Mouse (Mus musculus) spleen, adult 2 months (tissue): ENCODE measurements around the gene Zup1. TPM values are rescaled to one million over a fixed set of nuclear protein-coding genes. Genes with fewer than 3 reads are reported as not detected.
"Not testable (repeated sequence)": the region's sequence is repeated elsewhere in the genome, so short reads cannot be mapped to it uniquely, and the experiment has no call there.

ENCODE experiments used
- DNase-seq, 2 experiments: peaks; one replicate each; pipeline versions ENCODE4 v3.0.0 to v3.0.0-alpha.2; 2012 to 2021; ENCODE audit warnings: low spot score in 2 of 2, low read depth in 1 of 2
- H3K27ac ChIP-seq: fragments of 200-500 bp; 2 replicates; pipeline ENCODE4 v1.5.1; 2012; ENCODE audit warnings: low read length, inconsistent platforms; ENCODE audit not compliant: insufficient read depth
- H3K27me3 ChIP-seq: fragments of 200-500 bp; 2 replicates; pipeline ENCODE4 v1.6.1; 2012; ENCODE audit warnings: mild to moderate bottlenecking, moderate library complexity, low read length, inconsistent platforms; ENCODE audit not compliant: control insufficient read depth, insufficient read depth
- H3K36me3 ChIP-seq: fragments of 200-500 bp; 2 replicates; pipeline ENCODE4 v1.6.1; 2012; ENCODE audit warnings: mild to moderate bottlenecking, low read length, inconsistent platforms; ENCODE audit not compliant: control insufficient read depth, insufficient read depth
- H3K4me1 ChIP-seq: fragments of 200-500 bp; 2 replicates; pipeline ENCODE4 v1.6.1; 2011; ENCODE audit warnings: inconsistent platforms; ENCODE audit not compliant: control insufficient read depth, insufficient read depth, insufficient read length
- H3K4me3 ChIP-seq: fragments of 200-500 bp; 2 replicates; pipeline ENCODE4 v1.5.1; 2011; ENCODE audit warnings: mild to moderate bottlenecking, inconsistent platforms; ENCODE audit not compliant: insufficient read depth, insufficient read length; ENCODE audit errors: extremely low read depth
- CTCF ChIP-seq: fragments of 200-500 bp; IDR thresholded peaks from 2 replicates; pipeline ENCODE4 v1.5.1; 2011; ENCODE audit warnings: mild to moderate bottlenecking, inconsistent platforms; ENCODE audit not compliant: insufficient read depth, insufficient read length, insufficient replicate concordance; ENCODE audit errors: extremely low read depth
- POLR2A ChIP-seq: fragments of 200-500 bp; IDR thresholded peaks from 2 replicates; pipeline ENCODE4 v1.6.1; 2011; ENCODE audit warnings: low read depth, low read length, inconsistent platforms
- WGBS: fragments of 180-500 bp; shearing (Covaris S2); methylation state at CpG from one replicate; pipeline ENCODE4 v1.1.7; 2018; 5-methylcytosine and 5-hydroxymethylcytosine counted together
- polyA plus RNA-seq: library from polyadenylated mRNA; depleted of rRNA; stranded (reverse); fragments of >200 nt; gene quantifications from 2 replicates; pipeline ENCODE4 v1.2.3, GENCODE M21; 2012; rRNA removed

The Zup1 gene
- 7.0 and 9.4 TPM in 2 replicates for polyA plus RNA-seq

DNA sequence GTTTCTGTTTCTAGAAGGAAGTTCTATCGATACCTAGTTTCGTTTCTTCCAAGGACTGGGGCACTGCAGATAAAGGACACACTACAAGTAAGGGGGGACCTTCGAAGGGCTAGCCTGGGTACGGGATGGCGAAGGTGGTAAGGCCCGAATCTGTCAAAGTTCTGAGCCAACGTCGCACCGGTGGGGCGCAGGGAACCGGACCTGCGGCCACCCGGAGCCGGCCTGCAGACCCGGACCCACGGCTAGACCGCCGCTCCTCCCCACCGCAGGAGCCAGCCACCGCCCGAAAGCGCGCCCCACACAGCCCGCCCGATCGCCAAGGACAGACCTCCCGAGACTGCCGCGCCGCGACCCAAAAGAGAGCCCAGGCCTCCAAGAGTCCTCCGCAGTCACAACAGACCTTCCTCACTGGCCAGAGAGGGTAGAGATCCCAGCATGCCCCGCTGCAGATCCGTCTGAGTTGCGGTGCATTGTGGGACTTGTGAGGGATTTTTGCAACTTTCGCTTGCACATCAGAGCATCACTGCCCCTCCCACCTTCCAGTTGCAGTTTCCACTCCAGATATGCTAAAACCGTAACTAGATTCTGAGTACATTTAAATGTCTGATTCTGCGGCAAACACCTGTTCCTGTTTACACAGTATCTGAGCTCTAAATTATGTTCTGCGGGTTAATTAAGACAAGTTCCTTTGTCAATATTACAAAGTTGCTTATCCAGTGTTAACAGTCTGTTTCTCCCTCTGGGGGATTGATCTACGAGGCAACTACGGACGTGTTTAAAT, at the start of gene Zup1:
Gene Zup1, minus strand, starts transcription at position 467 of the 781 bp plus-strand sequence.
- H3K4me3 ChIP-seq: peak within 1 kb of the TSS; percentile 97
- H3K27ac ChIP-seq: peak within 1 kb of the TSS; percentile 98
- H3K4me1 ChIP-seq: no peaks in the 10 kb centered on the region
- under 1% methylated on average over 42 of the region's 42 CpGs for WGBS
- no peaks in the 10 kb centered on the region for H3K27me3 ChIP-seq
- H3K36me3 ChIP-seq: peaks cover 5% of the 10 kb centered on the region; the same call in 1 of the 2 replicates
- peak; percentile 84 to 90 for DNase-seq
- TF ChIP-seq POLR2A (peak; percentile 84), CTCF (no peak)

DNA sequence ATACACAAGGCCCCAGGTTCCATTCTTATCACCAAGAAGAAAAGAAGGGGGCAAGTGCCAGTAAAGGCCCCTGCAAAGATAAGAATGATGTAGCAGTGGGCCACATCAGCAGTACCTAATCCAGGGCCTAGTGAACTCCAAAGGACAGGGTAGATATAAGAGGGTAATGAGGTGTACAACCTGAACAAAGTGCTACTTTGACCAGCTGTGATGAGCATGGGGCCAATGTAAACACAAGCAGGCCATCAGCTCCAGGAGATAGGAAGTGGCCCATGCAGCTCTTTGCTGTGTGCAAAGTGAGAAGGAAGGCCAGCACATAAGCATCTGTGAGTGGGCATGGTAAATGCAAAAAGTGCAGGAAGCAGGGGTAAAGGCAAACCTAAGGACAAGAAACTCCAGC, 47.3 kb upstream of the Zup1 start:
- Histone ChIP-seq H3K4me3 (no peak overlapping the region), H3K36me3 (peaks cover 28% of the 10 kb centered on the region; the same call in 1 of the 2 replicates), H3K27ac (no peak overlapping the region), H3K27me3 (no peaks in the 10 kb centered on the region), H3K4me1 (no peaks in the 10 kb centered on the region)
- DNase-seq: no peak
- TF ChIP-seq CTCF (no peak), POLR2A (no peak)

DNA sequence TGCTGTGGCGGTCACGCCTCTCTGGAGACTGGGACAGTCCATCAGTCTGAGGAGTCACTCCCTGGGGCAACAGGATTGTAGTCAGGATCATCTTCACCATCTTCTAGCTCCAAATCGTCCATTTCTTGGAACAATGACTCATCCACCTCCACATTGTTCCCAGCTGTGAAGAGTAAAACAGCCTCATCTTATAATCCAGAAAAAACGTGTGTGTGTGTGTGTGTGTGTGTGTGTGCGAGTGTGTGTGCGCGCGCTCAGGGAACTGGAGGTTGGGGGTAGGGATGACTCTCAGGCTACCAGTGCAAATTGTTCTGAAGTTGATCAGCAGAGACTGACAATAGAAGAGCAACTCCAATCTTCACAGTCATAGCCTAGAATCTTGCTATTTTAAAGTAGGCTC, 45.6 kb upstream of the Zup1 start:
- H3K27ac ChIP-seq, H3K4me1 ChIP-seq, DNase-seq, H3K4me3 ChIP-seq, H3K27me3 ChIP-seq: not testable (repeated sequence)
- 94% methylated on average over 6 of the region's 8 CpGs for WGBS
- H3K36me3 ChIP-seq: peaks cover 22% of the 10 kb centered on the region; the same call in 1 of the 2 replicates

DNA sequence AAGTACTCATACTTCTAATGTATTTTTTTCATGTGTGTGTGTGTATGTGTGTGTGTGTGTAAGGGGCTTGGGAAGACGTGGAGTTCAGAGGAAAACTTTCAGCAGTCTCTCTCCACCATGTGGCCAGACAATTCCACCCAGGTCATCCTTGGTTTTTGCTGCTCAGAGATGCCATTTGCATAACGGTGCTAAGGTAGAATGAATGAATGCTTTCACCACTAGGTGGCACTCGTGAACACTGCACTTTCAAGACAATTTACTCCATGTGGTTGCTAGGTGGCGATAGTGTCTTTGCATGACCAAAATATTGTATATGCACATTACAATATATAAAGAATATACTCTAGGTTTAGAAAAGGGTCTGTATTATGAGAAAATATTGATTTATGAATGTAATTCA, 35.7 kb upstream of the Zup1 start:
- 8% methylated on average over 4 of the region's 4 CpGs for WGBS
- DNase-seq: peak; percentile 58 to 70
- no peak overlapping the region for H3K27ac ChIP-seq
- H3K36me3 ChIP-seq: peaks cover 2% of the 10 kb centered on the region; the same call in 1 of the 2 replicates
- H3K4me1 ChIP-seq: no peaks in the 10 kb centered on the region
- H3K27me3 ChIP-seq: no peaks in the 10 kb centered on the region
- H3K4me3 ChIP-seq: no peak overlapping the region
- peak; percentile 64; the same call in 1 of the 2 replicates for TF ChIP-seq CTCF
- TF ChIP-seq POLR2A: no peak

DNA sequence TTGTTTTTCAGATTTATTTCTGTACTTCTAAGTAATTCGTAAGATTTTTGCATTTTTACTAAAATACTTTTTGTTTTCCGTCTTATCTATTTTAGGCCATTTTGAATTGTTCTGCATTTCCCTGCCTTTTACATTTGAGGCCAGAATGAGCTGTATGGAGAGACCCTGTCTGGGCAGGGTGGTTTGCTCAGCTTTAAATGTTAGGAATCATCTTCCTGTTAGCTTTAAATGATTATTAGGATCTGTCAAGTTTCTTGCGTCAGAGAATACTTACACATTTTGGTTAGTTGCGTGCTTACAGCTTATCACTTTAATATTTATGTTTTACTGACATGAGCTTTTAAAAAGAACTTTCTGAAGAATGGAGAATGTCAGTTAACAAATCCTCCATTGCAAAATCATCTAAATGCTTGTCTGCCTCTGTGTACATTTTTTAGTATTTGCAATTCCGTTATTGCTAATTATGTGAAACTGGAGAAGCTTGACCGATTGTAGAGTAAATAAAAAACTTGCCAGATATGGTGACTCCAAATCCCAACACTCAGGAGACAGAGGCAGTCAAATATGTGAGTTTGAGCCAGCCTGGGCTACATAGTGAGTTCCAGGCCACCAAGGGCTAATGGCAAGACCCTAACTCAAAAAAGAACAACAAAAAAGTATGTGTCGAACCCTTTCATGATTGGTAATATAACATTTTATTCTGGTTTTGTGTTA, 23.9 kb upstream of the Zup1 start:
- Histone ChIP-seq H3K36me3 (no peaks in the 10 kb centered on the region), H3K27me3 (no peaks in the 10 kb centered on the region), H3K27ac (no peak overlapping the region), H3K4me1 (no peaks in the 10 kb centered on the region), H3K4me3 (no peak overlapping the region)
- no peak for DNase-seq
- 92% methylated on average over 7 of the region's 7 CpGs for WGBS
- no peak for TF ChIP-seq CTCF
- TF ChIP-seq POLR2A: no peak

DNA sequence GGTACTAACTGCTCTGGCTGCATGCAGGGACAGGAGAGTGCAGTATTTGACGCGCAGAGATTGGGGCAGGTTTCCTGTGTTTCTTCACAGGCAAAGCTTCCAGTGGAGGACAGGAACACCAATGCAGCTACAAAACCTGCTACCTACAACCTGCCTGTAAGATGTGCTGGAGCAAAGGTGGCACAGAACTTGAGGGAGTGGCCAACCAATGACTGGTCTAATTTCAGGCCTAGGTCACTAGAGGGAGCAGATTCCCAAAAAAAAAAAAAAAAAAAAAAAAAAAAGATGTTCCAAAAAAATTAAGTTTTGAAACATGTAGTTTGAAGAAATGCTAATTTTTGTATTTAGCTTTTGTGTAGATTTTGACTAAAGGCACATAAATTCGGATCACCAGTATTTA, 1.4 kb upstream of the Zup1 start:
- TF ChIP-seq CTCF (no peak), POLR2A (no peak)
- H3K27ac ChIP-seq: no peak overlapping the region
- H3K36me3 ChIP-seq: peaks cover 2% of the 10 kb centered on the region; the same call in 1 of the 2 replicates
- DNase-seq: no peak
- H3K27me3 ChIP-seq: no peaks in the 10 kb centered on the region
- no peaks in the 10 kb centered on the region for H3K4me1 ChIP-seq
- WGBS: 89% methylated on average over 3 of the region's 3 CpGs
- no peak overlapping the region for H3K4me3 ChIP-seq

DNA sequence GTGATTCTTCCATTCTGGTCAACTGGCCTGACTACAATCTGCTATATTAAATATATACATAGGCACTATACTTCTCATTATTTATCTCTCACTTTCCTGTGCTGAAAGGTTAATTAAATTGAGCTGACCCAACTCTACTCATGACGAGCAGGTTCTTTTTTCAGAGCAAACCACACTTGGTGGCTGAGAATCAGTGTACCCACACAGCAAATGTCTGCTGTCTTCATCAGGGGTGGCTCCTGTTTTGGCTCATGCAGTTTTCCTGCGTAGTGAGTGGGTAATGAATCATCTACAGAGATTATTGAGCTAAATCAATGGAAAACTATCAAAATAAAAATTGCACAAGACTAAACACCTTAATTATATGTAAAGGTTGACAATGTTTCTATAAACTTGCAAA, 4.7 kb downstream of the Zup1 start:
- TF ChIP-seq POLR2A: no peak
- no peak for TF ChIP-seq CTCF
- DNase-seq: no peak

More for the DNA sequence above, 4.7 kb downstream of the Zup1 start:
- H3K4me1 ChIP-seq: no peaks in the 10 kb centered on the region
- WGBS: 89% methylated on average over 2 of the region's 2 CpGs
- no peak overlapping the region for H3K27ac ChIP-seq
- H3K27me3 ChIP-seq: no peaks in the 10 kb centered on the region
- H3K36me3 ChIP-seq: peaks cover 22% of the 10 kb centered on the region
- no peak overlapping the region for H3K4me3 ChIP-seq
